Mouse (Mus musculus): Measurements from ENCODE around the gene Zfp64. TPM values are rescaled to one million over a fixed set of nuclear protein-coding genes. Genes with fewer than 3 reads are reported as not detected.

The Zfp64 gene
- polyA plus RNA-seq (2012; rRNA removed) = 29.4 and 32.6 TPM in 2 replicates

DNA sequence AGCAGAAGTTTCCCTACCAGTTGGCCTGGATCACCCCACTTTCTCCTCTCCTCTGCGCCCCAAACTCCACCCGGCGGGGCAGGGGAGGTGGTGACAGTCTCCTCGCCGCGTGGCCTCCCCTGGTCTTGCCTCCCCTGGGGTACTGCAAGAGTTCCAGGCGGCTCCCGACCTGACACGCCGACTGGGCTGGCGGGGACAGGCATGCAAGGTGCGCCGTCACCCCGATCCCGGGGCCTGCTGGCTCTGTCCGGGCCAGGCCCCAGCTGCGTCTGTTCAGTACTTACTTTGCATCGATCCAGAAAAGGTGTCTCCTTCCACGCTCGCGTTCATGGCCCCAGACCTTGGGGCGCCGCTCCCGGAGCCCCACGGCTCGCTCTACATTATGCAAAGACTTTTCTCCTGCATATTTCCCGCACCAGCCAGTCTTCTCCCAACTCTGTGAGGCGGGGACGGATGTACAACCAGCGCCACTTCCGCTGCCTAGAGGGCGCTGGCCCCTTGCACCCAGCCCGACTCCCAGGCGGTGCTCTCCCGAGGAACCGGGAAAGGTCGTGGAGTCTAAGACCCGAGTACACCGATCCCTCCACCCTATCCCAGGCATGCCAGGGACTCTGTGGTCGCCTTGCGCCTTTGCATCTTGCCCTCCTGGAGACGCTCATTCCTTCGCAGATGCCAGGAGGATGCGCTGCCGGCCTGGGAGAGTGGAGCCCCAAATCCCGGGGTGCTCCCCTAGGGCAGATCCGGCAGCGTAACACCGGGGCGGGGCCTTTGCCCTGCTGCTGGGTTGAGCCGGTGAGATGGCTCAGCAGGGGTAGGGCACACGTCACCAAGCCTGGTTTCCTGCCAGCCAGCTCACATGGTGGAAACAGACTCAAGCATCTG is at the start of gene Zfp64:
TSS of gene Zfp64 (minus strand) at position 753 of the 882 bp plus-strand sequence.

Other genes with a start within 250 kb of the Zfp64 start
- 176 and 182 TPM in 2 replicates for gene Atp9a, start 213.2 kb downstream of the Zfp64 start, polyA plus RNA-seq (2012; rRNA removed)
- 1.3 and 1.4 TPM in 2 replicates for gene Sall4, start 187.6 kb downstream of the Zfp64 start, polyA plus RNA-seq (2012; rRNA removed)